ENCODE assay signal across 9 mouse cellular contexts in the genomic region with DNA sequence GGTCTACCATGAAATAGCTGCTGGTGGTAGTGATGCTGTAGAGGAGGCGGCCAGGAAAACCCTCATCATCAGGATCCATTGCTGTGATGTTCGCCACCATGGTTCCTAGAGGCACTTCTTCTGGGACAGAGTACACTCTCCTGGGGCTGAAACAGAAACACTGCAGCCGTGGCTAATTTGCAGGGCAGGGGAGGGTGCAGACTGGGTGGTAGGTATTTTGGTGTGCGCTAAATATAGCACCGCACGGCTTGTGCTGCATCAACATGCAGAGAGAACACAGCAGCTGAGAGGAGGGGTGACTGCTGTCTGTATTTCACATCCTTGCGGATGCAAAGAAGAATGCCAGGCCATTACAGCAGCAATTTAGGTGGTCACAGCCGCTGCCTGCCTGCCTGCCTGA. TPM values are rescaled to one million over a fixed set of nuclear protein-coding genes. Genes with fewer than 3 reads are reported as not detected.
DNase-seq lines count a peak whose midpoint lies in the region; ATAC-seq lines count a peak whose summit lies in the region.
"Had no signal": no experiment of that assay in that cellular context is flagged by ENCODE, and none has a peak within 500 bp of the region (broad histone marks: within the 10 kb centered on the region; RNA-seq: fewer than 3 reads in every experiment).

No protein-coding gene starts in this region.

- DNase-seq in forebrain, embryonic 14.5 days (ENCODE audit: low spot score): peak; percentile 65
- peak; percentile 24 to 31 for DNase-seq in heart, postnatal 14 days
- no peak for DNase-seq in thymus, postnatal 4 days
- no peak for DNase-seq in cerebellum, adult 18-20 months

- no peaks in the 10 kb centered on the region for H3K27me3 ChIP-seq in forebrain, embryonic 14.5 days (replicated peaks; ENCODE audit: control insufficient read depth, insufficient read depth, low read length)
- no peaks in the 10 kb centered on the region for H3K27me3 ChIP-seq in midbrain, embryonic 12.5 days
- H3K27me3 ChIP-seq in kidney, embryonic 16.5 days (ENCODE audit: insufficient read depth, low read length): no peaks in the 10 kb centered on the region

- H3K4me2 ChIP-seq in forebrain, embryonic 14.5 days (ENCODE audit: low read length): no peak overlapping the region
- no peak overlapping the region for H3K4me2 ChIP-seq in midbrain, embryonic 12.5 days (replicated peaks)
- H3K4me2 ChIP-seq in kidney, embryonic 16.5 days (replicated peaks; ENCODE audit: low read depth, low read length): no peak overlapping the region

- H3K9me3 ChIP-seq in forebrain, embryonic 14.5 days (replicated peaks; ENCODE audit: control insufficient read depth, low read length): no peaks in the 10 kb centered on the region
- no peaks in the 10 kb centered on the region for H3K9me3 ChIP-seq in midbrain, embryonic 12.5 days
- no peaks in the 10 kb centered on the region for H3K9me3 ChIP-seq in kidney, embryonic 16.5 days (ENCODE audit: low read length)

- H3K9ac ChIP-seq in forebrain, embryonic 14.5 days (ENCODE audit: low read length): peak overlapping the region; percentile 17
- H3K9ac ChIP-seq in midbrain, embryonic 12.5 days (replicated peaks): no peak overlapping the region
- H3K9ac ChIP-seq in kidney, embryonic 16.5 days (replicated peaks; ENCODE audit: low read length): no peak overlapping the region

- intact Hi-C loops in heart, postnatal 14 days (cut with DNase I): loop anchor here (5.0 kb wide), 1 partner anchor 46 kb away; no protein-coding TSS in a partner anchor

- WGBS in forebrain, embryonic 14.5 days: 35% methylated on average over 8 of the region's 8 CpGs
- 52% methylated on average over 8 of the region's 8 CpGs for WGBS in midbrain, embryonic 12.5 days
- WGBS in kidney, embryonic 16.5 days: 47% methylated on average over 8 of the region's 8 CpGs

- H3K36me3 ChIP-seq in forebrain, embryonic 14.5 days (ENCODE audit: control insufficient read depth, insufficient read depth, low read length): no peaks in the 10 kb centered on the region
- H3K36me3 ChIP-seq in midbrain, embryonic 12.5 days: no peaks in the 10 kb centered on the region
- no peaks in the 10 kb centered on the region for H3K36me3 ChIP-seq in kidney, embryonic 16.5 days (ENCODE audit: insufficient read depth, low read length)

- no peak overlapping the region for H3K4me3 ChIP-seq in forebrain, embryonic 14.5 days (ENCODE audit: low read depth, low read length)
- no peak overlapping the region for H3K4me3 ChIP-seq in midbrain, embryonic 12.5 days
- no peak overlapping the region for H3K4me3 ChIP-seq in kidney, embryonic 16.5 days (ENCODE audit: low read length)

- peak overlapping the region; percentile 71 for H3K27ac ChIP-seq in forebrain, embryonic 14.5 days (ENCODE audit: low read depth, low read length)
- peak overlapping the region; percentile 27; the same call in 1 of the 2 replicates for H3K27ac ChIP-seq in midbrain, embryonic 12.5 days (replicated peaks)
- no peak overlapping the region for H3K27ac ChIP-seq in kidney, embryonic 16.5 days (ENCODE audit: low read length)

- peaks cover 10% of the 10 kb centered on the region for H3K4me1 ChIP-seq in forebrain, embryonic 14.5 days (ENCODE audit: control insufficient read depth, insufficient read depth, low read length)
- H3K4me1 ChIP-seq in midbrain, embryonic 12.5 days: peaks cover 27% of the 10 kb centered on the region
- H3K4me1 ChIP-seq in kidney, embryonic 16.5 days (ENCODE audit: insufficient read depth, low read length): peaks cover 12% of the 10 kb centered on the region

- ATAC-seq in CD4-positive, CD25-positive, alpha-beta regulatory T cell, adult 4 months: peak; percentile 75
- ATAC-seq in forebrain, embryonic 14.5 days: peak; percentile 53
- peak; percentile 17; the same call in 1 of the 2 replicates for ATAC-seq in midbrain, embryonic 12.5 days (ENCODE audit: low FRiP score, low read depth)
- no peak for ATAC-seq in erythroblast, adult 5-6 weeks (replicated peaks; ENCODE audit: low FRiP score, poor library complexity, severe bottlenecking)
- no peak for ATAC-seq in kidney, embryonic 16.5 days (ENCODE audit: low FRiP score, low TSS enrichment)
- ATAC-seq: Patski had no signal

RNA-seq across cellular contexts. Expression of gene Cdhr3, which starts 31.0 kb away (rescaled TPM):
- polyA plus RNA-seq in CD4-positive, CD25-positive, alpha-beta regulatory T cell, adult 4 months (2017; shearing (Covaris generic)): under 1 TPM; 0.44 to 0.47 TPM
- polyA plus RNA-seq in forebrain, embryonic 14.5 days (2014; fragmentation: Nextera tagmentation; extraction: Ambion mirVana): 0.08 and 0.16 TPM in 2 replicates
- 1 to 10 TPM in 1 of 2 experiments, under 1 TPM in 1; 0.59 to 1.8 TPM for total RNA-seq in heart, postnatal 14 days (2021)
- 0.08 TPM in 1 of 2 replicates, not detected in the other for polyA plus RNA-seq in midbrain, embryonic 12.5 days (2016; fragmentation: Nextera tagmentation; extraction: Ambion mirVana)
- total RNA-seq in erythroblast, adult 5-6 weeks (2015; ENCODE audit: low replicate concordance): not detected in 2 replicates
- total RNA-seq in erythroblast, adult 5-6 weeks (2017; ENCODE audit: low replicate concordance): 1.5 TPM in 1 of 2 replicates, not detected in the other
- polyA plus RNA-seq in kidney, embryonic 16.5 days (2015; fragmentation: Nextera tagmentation; extraction: Ambion mirVana): 0.05 TPM in 1 of 2 replicates, not detected in the other
- polyA plus RNA-seq: Patski had no signal

Comparison
In these comparisons a context has a peak if more than half of its experiments do, and no peak if none do; other contexts are left out.
1. ATAC-seq: peak in CD4-positive, CD25-positive, alpha-beta regulatory T cell, adult 4 months (single experiment), forebrain, embryonic 14.5 days (single experiment) and midbrain, embryonic 12.5 days (single experiment); none in erythroblast, adult 5-6 weeks (single experiment) and kidney, embryonic 16.5 days (single experiment).
2. DNase-seq: peak in forebrain, embryonic 14.5 days (single experiment) and heart, postnatal 14 days (2 of 2); none in thymus, postnatal 4 days (single experiment) and cerebellum, adult 18-20 months (0 of 2).